Mouse (Mus musculus) cerebellum, postnatal 14 days (tissue): ENCODE measurements around the gene 4833439L19Rik.

ENCODE experiments used
- DNase-seq, 2 experiments: peaks; one replicate each; pipeline ENCODE4 v3.0.0; 2021; ENCODE audit warnings: mixed read lengths in 2 of 2

Gene 4833439L19Rik

GRCm38 (mm10) chr13:54505920-54506319, 59.3 kb downstream of the 4833439L19Rik start:
- no peak for DNase-seq

- no peak for DNase-seq
Measured at GRCm38 (mm10) chr13:54504611-54505260, 60.5 kb downstream of the 4833439L19Rik start.

GRCm38 (mm10) chr13:54503604-54504521, 61.4 kb downstream of the 4833439L19Rik start, which contains the start of gene Simc1:
Simc1 (plus strand) TSS chr13:54503779.
- DNase-seq, result peak; percentile 70 to 82

- DNase-seq, result no peak
Measured at GRCm38 (mm10) chr13:54503278-54503603, 62.0 kb downstream of the 4833439L19Rik start.

GRCm38 (mm10) chr13:54501957-54502690, 63.1 kb downstream of the 4833439L19Rik start:
- DNase-seq, result no peak

- DNase-seq, result no peak
Measured at GRCm38 (mm10) chr13:54501352-54501751, 63.9 kb downstream of the 4833439L19Rik start.
